Mouse (Mus musculus): Measurements from ENCODE around the gene Calm5. TPM values are rescaled to one million over a fixed set of nuclear protein-coding genes. Genes with fewer than 3 reads are reported as not detected.
A peak's percentile ranks its signal among the peaks of the same experiment; 100 is the strongest.
"Not testable (repeated sequence)": the region's sequence is repeated elsewhere in the genome, so short reads cannot be mapped to it uniquely, and the experiment has no call there.

Calm5 gene
- total RNA-seq, 2 experiments from 2014 or later, result not detected

DNA sequence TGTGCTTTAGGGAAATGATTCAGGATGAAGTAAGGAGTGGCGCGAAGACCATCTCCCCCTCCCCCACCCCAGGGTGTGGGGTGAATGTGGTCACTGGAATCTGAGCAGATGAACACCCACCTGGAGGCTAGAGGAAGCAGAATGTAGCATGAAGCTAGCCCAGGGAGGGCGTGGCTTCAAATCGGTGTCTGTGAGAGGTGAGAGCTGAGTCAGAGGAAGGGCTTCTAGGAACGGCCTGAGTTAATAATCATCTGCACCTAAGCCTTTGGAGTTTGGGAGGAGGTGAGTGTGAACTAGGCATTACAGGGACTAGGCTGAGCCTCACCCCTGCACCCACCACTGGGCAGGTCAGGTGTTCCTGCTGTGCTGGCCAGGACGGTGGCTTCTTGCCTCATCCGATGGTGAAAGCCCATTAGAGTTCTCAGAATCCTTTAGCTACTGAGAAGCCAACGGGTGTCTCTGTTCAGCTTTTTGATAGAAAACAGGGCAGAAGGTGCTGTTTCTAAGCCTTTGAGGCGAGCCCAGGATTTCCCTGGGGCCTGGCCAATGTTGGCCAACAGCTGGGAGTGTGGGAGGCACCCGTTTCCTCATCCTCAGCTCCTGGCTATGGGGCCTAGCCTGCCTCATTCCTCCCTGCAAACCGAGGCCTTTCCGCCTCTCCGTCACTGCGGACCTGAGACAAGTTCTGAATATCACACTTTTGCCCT, 11.8 kb downstream of the Calm5 start:
- no peak for DNase-seq (ENCODE audit: low spot score in 2 of 2)

DNA sequence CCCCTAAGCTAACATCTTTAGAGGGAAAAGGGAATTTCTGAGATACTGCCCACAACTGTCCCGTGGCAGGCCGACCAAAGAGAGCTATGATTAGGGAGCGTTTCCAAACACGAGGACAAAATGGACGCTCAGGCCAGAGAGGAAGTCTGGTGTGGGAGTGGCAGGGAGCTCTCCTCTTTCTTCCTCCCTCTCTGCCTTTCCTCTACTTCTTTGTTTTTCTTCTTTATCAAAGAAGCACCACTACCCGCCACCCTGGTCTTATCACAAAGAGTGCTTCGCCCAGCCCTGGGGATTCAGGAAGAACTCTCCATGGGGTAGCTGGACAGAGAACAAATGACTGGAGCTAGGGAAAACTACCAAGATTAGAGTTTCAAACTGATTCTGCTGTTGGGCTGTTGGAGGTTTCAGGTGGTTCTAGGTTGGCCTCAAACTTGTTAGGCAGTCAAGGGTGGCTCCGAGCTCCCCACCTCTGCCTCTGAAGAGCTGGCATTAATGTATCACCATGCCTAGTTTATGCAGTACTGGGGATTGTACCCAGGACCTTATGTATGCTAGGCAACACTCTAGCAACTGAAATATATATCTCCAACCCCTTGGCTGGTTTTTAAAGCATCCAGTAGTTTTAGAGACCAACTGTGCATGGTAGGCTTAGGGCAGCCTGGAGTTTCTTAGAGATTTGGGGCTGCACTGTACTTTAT, 12.5 kb downstream of the Calm5 start:
- DNase-seq (ENCODE audit: low spot score in 2 of 2), result no peak

DNA sequence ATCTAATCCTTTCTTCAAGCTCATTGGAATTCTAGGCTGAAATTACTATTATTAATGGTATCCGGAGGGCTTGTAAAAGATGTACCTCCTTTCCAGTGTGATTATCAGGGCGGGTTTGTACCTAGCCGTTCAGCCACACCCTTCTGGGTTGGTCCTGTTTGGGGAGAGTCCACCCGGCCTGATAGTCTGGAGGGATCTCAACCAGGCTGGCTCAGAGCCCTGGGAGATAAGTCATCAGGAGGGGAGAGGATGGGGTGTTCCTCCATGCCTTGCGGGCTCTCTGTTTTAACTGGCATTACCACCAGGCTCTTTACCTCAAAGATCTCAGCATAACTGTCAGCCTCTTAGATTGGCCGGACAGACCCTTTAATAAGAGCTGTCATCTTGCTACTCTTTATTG, 13.2 kb downstream of the Calm5 start:
- no peak for DNase-seq (ENCODE audit: low spot score in 2 of 2)

DNA sequence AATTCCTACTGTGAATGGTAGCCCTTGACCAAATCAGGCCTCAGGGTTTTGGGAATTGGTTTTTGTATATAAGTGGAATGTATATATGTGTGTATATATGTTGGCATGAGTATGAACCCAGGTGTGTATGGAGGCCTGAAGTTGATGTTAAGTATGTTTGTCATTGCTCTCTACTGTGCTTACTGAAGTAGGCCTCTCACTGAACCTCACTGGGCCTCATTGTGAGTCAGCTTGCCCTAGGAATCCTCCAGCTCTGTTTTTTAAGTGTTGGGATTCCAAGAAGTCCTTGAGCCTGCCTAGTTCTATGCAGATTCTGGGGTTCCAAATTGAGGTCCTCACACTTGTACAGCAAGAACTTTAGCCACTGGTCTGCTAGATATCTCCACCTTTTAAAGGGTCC, 15.9 kb downstream of the Calm5 start:
- no peak for DNase-seq (ENCODE audit: low spot score in 2 of 2)

DNA sequence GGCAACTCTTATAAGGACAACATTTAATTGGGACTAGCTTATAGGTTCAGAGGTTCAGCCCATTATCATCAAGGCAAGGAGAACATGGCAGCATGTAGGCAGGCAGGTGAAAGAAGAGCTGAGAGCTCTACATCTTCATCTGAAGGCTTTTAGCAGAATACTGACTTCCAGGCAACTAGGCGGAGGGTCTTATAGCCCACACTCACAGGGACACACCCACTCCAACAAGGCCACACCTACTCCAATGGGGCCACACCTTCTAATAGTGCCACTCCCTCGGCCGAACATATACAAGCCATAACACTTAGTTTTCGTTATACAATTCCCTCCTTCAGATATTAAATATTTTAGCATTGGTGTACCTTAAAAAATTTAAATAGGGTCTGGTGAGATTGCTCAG, 18.9 kb downstream of the Calm5 start:
- DNase-seq (ENCODE audit: low spot score in 2 of 2), result no peak

DNA sequence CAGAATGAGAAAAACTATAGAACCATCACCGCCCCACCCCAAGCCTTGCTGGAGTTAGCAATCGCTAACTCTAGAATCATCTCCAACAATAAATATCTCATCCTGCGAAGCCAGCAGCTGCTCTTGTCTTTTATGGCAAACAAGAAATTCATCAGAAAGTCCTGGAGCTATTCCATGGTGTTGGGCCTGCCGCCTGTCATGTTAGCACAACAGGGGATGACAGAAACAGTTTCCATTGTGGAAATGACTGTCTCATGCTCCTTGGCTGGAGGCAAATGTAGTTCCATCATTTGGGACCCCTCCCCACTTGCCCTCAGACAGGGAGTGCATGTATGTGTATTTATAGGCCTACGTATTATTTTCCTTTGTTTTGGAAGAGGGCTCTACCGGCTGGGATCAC, 22.5 kb downstream of the Calm5 start:
- DNase-seq (ENCODE audit: low spot score in 2 of 2), result peak; percentile 21 to 65

DNA sequence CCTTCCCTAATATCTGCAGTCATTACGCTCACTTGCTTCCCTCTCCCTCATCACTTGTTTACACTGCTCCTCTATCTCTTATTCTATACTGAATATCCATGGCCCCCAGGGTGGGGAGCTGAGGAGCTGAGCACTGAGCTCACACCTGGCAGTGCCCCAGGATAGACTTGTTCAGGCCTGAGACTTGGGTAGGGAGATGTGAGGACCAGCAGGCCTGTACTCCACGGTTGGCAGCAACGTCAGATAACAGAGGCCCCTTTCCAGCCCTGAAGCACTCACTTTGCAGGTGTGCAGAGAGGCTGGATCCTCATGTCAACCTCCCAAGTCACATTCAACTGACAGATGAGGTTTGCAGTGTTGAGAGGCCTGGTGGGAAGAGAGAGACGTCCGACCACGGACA, 23.2 kb downstream of the Calm5 start:
- no peak for DNase-seq (ENCODE audit: low spot score in 2 of 2)

DNA sequence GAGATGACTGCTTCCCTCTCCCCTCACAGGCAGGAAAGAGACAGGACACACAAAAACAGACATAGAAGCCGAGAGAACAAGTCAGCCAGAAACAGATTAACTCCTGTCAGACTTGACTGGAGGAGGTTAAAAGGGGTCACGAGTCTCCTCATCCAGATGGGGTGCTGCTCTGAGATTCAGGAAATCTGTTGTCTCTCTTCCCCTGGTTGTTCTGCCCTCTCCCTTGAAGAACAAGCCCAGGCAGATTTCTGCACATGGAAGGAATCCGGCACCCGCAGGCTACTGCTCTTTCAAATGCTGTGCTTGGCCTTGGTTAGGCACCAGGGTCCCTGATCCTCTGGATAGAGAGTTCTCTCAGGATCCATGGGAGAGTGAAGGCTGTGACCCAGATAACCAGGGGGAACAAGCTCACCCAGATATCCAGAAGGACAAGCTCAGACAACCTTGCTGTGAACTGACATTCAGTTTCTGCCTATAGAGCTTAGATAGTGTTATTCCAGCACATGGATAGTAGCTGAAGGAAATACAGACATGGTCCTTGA, 23.8 kb downstream of the Calm5 start:
- no peak for DNase-seq (ENCODE audit: low spot score in 2 of 2)

DNA sequence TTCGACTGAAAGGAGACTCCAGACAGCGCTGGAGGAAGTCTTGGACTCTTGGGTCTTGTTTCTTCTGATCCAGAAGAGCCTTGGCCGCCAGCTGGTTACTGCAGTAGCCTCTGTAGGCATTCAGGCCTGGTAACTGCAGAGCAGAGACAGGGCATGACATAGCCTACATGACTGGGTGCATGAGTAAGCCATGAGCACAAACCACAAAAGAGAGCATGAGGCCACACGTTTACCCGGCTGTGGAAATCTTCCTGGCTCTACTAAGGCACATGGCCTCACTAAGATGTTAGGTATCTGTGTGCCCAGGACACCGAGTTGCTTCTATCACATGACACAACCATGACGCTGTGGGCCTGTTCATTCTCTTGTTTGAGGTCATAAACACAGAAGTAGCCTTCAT, 32.7 kb downstream of the Calm5 start:
- no peak for DNase-seq (ENCODE audit: low spot score in 2 of 2)

DNA sequence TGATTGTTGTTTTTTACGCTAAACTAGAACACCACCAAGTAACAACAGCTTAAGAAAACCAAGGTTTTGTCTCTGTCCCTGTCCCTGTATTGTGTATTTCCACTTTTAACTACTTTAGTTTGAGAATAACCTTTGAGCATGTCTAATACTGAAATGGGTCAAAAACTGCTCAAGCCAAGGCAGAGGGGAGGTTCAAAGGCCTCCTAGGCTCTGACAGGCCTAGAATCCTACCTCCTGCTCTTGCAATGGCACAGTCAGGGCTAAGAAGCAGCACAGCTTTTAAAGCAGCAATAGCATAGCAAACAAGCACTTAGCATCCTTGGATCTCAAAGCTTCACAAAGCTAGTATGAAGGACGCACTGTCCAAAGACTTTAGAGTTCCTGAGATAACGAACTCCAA, 35.1 kb downstream of the Calm5 start:
- DNase-seq (ENCODE audit: low spot score in 2 of 2), result no peak

DNA sequence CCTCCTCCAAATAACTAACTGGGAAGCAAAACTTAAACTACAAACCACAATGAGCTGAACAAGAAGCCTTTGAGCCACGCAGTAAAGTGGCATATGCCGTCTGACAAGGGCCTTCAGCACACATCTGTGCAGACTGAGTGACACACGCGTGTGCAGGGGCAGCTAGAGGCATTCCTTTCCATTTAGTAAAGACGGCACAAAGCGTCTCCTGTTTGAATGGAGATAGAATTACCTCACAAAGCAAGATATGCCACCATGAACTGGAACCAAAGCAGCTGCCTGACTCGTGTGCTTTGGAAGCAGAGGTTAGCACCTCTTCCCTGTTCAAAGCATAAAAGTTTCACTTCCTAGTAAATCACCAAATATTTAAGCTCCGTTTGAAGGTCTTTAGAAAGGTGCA, 36.1 kb downstream of the Calm5 start:
- DNase-seq (ENCODE audit: low spot score in 2 of 2), result no peak

DNA sequence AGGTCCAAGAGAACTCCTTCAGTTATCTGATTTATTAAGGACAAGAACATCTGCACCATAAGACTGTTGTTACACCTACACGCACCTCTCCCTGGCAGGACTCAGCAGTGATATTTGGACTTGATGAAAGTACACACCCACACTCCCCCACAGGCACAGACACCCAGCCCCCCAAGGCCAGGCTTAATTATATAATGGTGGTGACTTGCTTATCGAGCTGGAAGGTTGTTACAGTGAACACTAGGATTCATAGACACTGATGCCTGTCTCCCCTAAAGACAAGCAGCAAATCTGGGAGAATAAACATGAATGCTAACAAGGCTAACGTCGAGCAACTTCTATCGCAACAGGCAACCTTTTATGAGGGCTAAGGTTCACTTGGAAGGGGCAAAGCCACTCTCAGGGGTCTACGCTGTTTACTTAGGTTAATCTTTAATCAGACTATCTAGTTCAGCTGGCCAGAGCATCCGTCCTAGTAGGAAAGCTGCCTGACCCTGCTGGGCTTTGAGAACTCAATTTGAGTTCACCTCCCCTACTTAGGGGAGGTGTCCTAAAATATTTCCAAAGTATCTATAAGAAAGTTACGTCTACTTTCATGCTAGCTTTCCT, 37.6 kb downstream of the Calm5 start:
- DNase-seq (ENCODE audit: low spot score in 2 of 2), result no peak

DNA sequence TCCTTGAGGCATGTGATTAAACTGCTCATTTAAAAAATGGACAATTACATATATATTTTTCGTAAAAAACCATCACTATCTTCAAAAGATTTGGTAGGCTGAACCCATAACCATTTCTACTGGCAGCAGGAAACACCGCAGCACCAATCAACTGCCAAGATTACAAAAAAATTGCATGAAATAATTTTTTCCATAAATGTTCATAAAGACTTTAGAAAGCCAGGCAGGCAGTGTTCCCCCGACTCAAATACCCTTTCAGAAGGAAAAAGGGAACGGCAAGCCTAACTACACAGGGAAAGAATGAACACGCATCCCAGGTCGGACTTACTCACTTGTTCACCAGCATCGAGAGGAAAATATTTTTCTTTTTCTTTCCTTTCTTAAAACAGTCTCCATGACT, 38.6 kb downstream of the Calm5 start:
- DNase-seq (ENCODE audit: low spot score in 2 of 2), result no peak

DNA sequence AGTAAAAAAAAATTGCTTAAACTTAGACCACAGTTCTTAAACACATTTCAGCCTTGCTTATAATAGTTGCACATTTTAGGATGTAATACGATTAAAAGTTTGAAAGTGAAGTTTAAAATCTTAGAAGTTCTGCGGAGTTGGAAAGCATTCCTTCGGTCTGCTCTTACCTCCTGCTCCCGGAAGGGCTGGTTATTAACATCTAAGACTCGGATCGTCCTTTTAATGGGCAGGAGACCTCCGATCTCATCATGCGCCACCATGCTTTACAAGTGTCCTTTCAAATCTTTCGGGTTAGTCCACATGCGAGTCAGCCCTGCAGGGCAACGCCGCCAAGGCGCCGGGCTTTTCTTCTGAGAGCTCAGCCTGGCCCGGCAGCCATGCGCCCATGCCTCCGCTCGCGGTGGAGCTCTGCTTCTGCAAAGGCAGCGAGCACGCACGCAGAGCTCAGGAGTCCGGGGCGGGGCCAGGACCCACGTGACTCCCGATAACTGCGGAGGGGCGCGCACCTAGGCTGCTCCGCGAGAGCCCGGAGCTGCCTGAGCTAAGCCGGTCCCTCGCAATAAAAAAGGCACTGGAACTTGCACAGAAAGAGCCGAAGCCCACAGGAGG, 39.3 kb downstream of the Calm5 start:
- peak; percentile 75 to 79 for DNase-seq (ENCODE audit: low spot score in 2 of 2)

DNA sequence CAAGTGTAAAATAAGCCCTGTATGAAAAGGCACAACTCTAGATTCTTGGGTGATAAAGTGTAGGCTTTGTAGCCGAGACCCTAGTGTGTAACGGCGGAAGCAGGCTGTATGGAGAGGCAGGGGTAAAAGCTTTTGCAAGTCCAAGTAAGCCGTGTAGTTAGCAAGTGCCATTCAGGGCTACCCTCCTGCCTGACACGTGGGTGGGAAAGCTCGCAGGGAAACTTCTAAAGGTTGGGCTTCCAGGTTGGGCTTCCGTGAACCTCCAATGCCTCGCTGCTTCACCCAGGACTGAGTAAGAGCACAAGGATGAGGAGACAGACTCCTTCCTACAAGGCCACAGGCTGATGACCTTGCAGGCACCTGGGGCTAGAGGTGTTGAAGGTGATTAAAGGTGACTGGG, 40.6 kb downstream of the Calm5 start:
- DNase-seq (ENCODE audit: low spot score in 2 of 2), result no peak

DNA sequence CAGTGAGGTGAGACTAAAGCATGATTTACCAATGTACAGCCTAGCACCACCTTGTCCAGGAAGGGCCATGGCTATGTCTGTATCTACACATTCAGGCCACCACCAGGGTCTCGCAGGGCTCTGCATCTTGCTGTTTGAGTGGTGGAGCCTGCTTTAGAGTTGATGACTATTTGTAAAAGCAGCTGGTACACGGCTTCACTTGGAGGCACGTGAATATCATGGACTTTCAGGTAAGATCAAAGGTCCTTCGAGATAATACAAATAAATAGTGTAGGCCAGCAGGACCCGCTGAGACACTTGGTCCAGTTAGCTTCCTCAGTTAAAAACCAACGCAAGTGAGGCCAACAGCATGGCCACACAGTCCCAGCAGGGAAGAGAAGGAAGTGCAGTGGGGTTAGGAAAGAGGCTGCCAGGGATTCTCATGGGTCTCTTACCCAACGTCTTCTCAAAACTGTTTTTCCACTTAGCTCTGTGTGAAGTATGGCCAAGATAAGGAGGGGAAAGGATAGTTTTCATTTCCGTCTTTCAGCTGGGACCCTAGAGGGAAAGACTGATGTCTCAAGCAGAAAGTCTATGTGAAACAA, 41.5 kb downstream of the Calm5 start:
- DNase-seq (ENCODE audit: low spot score in 2 of 2), result no peak

DNA sequence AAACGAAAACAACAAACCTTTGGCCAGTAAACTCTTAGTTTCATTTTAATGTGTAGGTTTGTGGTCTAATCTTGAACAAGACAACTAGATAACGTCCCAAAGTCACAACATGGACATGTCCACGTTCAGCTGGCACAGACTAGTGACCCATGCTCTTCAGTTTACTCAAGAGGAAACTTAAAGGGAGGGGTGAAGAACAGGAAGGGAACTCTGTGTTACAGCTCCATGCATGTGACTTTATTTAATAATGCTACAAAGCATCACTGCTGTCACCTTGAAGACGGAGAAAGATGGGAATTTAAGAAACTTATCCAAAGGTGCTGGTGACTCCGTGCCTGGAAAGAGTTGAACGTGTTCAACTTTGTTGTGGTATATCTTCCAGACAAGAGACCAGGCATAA, 42.1 kb downstream of the Calm5 start:
- no peak for DNase-seq (ENCODE audit: low spot score in 2 of 2)

DNA sequence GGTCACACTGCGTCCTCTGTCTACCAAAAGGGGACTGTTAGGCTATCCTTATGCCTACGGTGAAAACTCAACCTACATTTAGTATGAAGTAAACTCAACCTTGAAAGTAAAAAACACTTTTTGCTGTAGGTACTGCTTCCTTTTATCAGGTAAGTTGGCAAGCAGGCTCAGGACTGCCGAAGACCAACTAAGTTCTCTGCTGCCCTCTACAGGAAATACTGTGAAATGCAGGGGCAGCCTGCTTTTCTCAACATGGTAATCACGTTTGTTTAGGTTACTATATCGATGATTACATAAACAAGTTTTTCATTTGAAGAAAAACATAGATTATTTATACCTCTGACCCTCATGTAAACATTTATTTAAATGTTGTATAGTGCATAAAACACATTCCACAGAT, 42.9 kb downstream of the Calm5 start:
- DNase-seq (ENCODE audit: low spot score in 2 of 2), result peak; percentile 35 to 77

DNA sequence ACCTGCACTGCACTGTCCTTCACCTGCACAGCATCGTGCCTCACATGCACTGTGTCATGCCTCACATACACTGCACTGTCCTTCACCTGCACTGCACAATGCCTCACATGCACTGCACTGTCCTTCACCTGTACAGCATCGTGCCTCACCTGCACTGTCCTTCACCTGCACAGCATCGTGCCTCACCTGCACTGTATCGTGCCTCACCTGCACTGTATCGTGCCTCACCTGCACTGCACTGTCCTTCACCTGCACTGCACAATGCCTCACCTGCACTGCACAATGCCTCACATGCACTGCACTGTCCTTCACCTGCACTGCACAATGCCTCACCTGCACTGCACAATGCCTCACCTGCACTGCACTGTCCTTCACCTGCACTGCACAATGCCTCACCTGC, 44.2 kb downstream of the Calm5 start:
- not testable (repeated sequence) for DNase-seq (ENCODE audit: low spot score in 2 of 2)

DNA sequence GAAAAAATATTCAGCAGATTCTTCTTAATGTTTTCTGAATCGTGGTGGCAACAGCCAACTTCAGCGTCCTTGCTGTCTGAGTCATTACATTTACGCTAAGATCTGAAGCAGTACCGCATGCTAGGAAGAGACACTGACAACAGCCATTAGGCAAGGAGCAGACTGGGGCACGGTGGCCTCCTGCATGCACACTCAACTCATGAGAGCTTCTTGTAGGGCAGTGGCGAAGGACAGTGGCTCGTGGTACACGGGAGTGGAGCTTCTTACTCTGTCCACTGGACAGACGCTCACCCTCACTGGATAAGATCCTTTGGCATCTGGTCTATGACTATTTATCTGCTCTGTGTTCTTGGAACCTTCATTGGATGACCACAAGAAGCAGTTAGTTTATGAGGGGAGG, 45.3 kb downstream of the Calm5 start:
- no peak for DNase-seq (ENCODE audit: low spot score in 2 of 2)
